Mouse (Mus musculus): ENCODE measurements around the gene Wasf2.

GRCm38 (mm10) chr4:133106691-133107090 is 23.6 kb upstream of the Wasf2 start:
- TF ChIP-seq POLR2A (IDR thresholded peaks at IDR 0.05; ENCODE audit: control insufficient read depth, extremely low read depth, insufficient read depth, low read length, poor library complexity) (no peak), CTCF (IDR thresholded peaks at IDR 0.05; ENCODE audit: borderline replicate concordance, control insufficient read depth, extremely low read depth, insufficient read depth, low read length, poor library complexity) (no peak)

Data from thymus, adult 2 months (tissue).